Comparison of ENCODE assay signal across 17 mouse cellular contexts in the genomic region with DNA sequence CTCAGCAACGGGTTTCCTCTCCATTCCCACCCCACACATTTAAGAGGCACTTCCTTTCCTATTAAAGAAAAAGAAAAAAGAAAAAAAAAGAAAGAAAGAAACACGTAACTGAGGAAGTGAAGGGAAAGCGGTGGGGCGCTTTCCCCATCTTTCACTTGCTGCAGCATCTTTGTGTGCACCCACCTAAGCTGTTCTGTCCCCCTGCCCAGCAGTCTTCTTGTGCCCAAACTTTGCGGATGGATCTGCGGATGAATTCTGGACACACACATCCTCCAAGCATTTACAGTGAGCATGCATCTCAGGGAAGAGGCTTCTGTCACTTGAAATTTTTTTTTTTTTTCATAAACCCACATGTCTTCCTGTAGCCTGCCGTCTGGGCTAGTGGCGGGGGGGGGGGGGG. TPM values are rescaled to one million over a fixed set of nuclear protein-coding genes. Genes with fewer than 3 reads are reported as not detected.
DNase-seq lines count a peak whose midpoint lies in the region; ATAC-seq and TF ChIP-seq lines count a peak whose summit lies in the region.
"Had no signal": no experiment of that assay in that cellular context is flagged by ENCODE, and none has a peak within 500 bp of the region (broad histone marks: within the 10 kb centered on the region; RNA-seq: fewer than 3 reads in every experiment).

No protein-coding gene starts in this region.

- no peaks in the 10 kb centered on the region for H3K36me3 ChIP-seq in forebrain, embryonic 12.5 days (replicated peaks)
- H3K36me3 ChIP-seq in forebrain, embryonic 15.5 days = no peaks in the 10 kb centered on the region
- H3K36me3 ChIP-seq in kidney, postnatal 0 days (ENCODE audit: insufficient read depth, low read length) = no peaks in the 10 kb centered on the region
- H3K36me3 ChIP-seq in neural tube, embryonic 12.5 days = no peaks in the 10 kb centered on the region
- H3K36me3 ChIP-seq: heart, embryonic 15.5 days had no signal

- 0 out of 2 replicates have a peak overlapping the region, but pooled peaks have one; percentile 75 for H3K27ac ChIP-seq in forebrain, embryonic 12.5 days
- H3K27ac ChIP-seq in forebrain, embryonic 15.5 days (replicated peaks) = no peak overlapping the region
- H3K27ac ChIP-seq in kidney, postnatal 0 days = no peak overlapping the region
- H3K27ac ChIP-seq in neural tube, embryonic 12.5 days = no peak overlapping the region
- H3K27ac ChIP-seq: heart, embryonic 15.5 days; hindbrain, postnatal 0 days had no signal

- no peak for ATAC-seq in forebrain, embryonic 12.5 days (ENCODE audit: low FRiP score)
- no peak for ATAC-seq in forebrain, embryonic 15.5 days (replicated peaks)
- ATAC-seq in kidney, postnatal 0 days (replicated peaks; ENCODE audit: low FRiP score, low read depth) = no peak
- ATAC-seq in neural tube, embryonic 12.5 days (ENCODE audit: low FRiP score, low read depth) = no peak
- ATAC-seq: hindbrain, postnatal 0 days; Patski had no signal

- peak overlapping the region; percentile 13; the same call in 1 of the 2 replicates for H3K4me2 ChIP-seq in forebrain, embryonic 12.5 days
- H3K4me2 ChIP-seq in forebrain, embryonic 15.5 days (replicated peaks) = no peak overlapping the region
- peak overlapping the region; percentile 43; the same call in 1 of the 2 replicates for H3K4me2 ChIP-seq in kidney, postnatal 0 days (ENCODE audit: low read length)
- peak overlapping the region; percentile 45 for H3K4me2 ChIP-seq in neural tube, embryonic 12.5 days (replicated peaks)
- H3K4me2 ChIP-seq: heart, embryonic 15.5 days had no signal

- no peak overlapping the region for H3K4me3 ChIP-seq in forebrain, embryonic 12.5 days (replicated peaks)
- no peak overlapping the region for H3K4me3 ChIP-seq in forebrain, embryonic 15.5 days
- H3K4me3 ChIP-seq in kidney, postnatal 0 days (replicated peaks; ENCODE audit: low read depth, low read length) = no peak overlapping the region
- H3K4me3 ChIP-seq in neural tube, embryonic 12.5 days = no peak overlapping the region
- H3K4me3 ChIP-seq: heart, embryonic 15.5 days had no signal

- DNase-seq in kidney, postnatal 0 days (ENCODE audit: low spot score) = no peak
- no peak for DNase-seq in kidney, postnatal 10 days
- DNase-seq in embryo, embryonic 11 days = peak; percentile 50
- no peak for DNase-seq in ovary, postnatal 10 days (ENCODE audit: low spot score)
- no peak for DNase-seq in ovary, postnatal 14 days (ENCODE audit: low spot score)
- DNase-seq: cerebellum, adult 11-12 months; cerebellum, postnatal 36 days; kidney, postnatal 14 days; lung, postnatal 14 days had no signal

- H3K9ac ChIP-seq in forebrain, embryonic 12.5 days = no peak overlapping the region
- H3K9ac ChIP-seq in forebrain, embryonic 15.5 days (replicated peaks) = no peak overlapping the region
- no peak overlapping the region for H3K9ac ChIP-seq in kidney, postnatal 0 days (ENCODE audit: low read depth, low read length)
- H3K9ac ChIP-seq in neural tube, embryonic 12.5 days = no peak overlapping the region
- H3K9ac ChIP-seq: heart, embryonic 15.5 days had no signal

- no peak for TF ChIP-seq CTCF in kidney, postnatal 0 days (IDR thresholded peaks at IDR 0.05; ENCODE audit: low read depth)

- no peaks in the 10 kb centered on the region for H3K9me3 ChIP-seq in forebrain, embryonic 12.5 days
- no peaks in the 10 kb centered on the region for H3K9me3 ChIP-seq in forebrain, embryonic 15.5 days
- H3K9me3 ChIP-seq in kidney, postnatal 0 days (replicated peaks; ENCODE audit: low read length) = no peaks in the 10 kb centered on the region
- H3K9me3 ChIP-seq in neural tube, embryonic 12.5 days = no peaks in the 10 kb centered on the region
- H3K9me3 ChIP-seq: heart, embryonic 15.5 days had no signal

- peaks cover 27% of the 10 kb centered on the region for H3K4me1 ChIP-seq in forebrain, embryonic 12.5 days
- peaks cover 17% of the 10 kb centered on the region for H3K4me1 ChIP-seq in forebrain, embryonic 15.5 days
- peaks cover 6% of the 10 kb centered on the region; the same call in 1 of the 2 replicates for H3K4me1 ChIP-seq in kidney, postnatal 0 days (replicated peaks; ENCODE audit: insufficient read depth, low read length)
- H3K4me1 ChIP-seq in neural tube, embryonic 12.5 days = peaks cover 16% of the 10 kb centered on the region

- WGBS in forebrain, embryonic 12.5 days = under 1% methylated on average over 6 of the region's 8 CpGs
- under 1% methylated on average over 8 of the region's 8 CpGs for WGBS in forebrain, embryonic 15.5 days
- WGBS in kidney, postnatal 0 days = 16% methylated on average over 6 of the region's 8 CpGs
- WGBS in neural tube, embryonic 12.5 days = under 1% methylated on average over 8 of the region's 8 CpGs

- H3K27me3 ChIP-seq in forebrain, embryonic 12.5 days = peaks cover 82% of the 10 kb centered on the region
- peaks cover 70% of the 10 kb centered on the region for H3K27me3 ChIP-seq in forebrain, embryonic 15.5 days
- H3K27me3 ChIP-seq in kidney, postnatal 0 days (ENCODE audit: insufficient read depth, low read length) = peaks cover 65% of the 10 kb centered on the region
- H3K27me3 ChIP-seq in neural tube, embryonic 12.5 days (replicated peaks) = peaks cover 85% of the 10 kb centered on the region
- H3K27me3 ChIP-seq: Patski had no signal

RNA-seq across cellular contexts. Expression of a gene that starts 5.3 kb away (rescaled TPM):
- 2.6 and 4.2 TPM in 2 replicates for polyA plus RNA-seq in forebrain, embryonic 12.5 days (2016; fragmentation: Nextera tagmentation; extraction: Ambion mirVana)
- polyA plus RNA-seq in forebrain, embryonic 15.5 days (2015; fragmentation: Nextera tagmentation; extraction: Ambion mirVana) = 0.55 and 0.56 TPM in 2 replicates
- 2.4 and 3.4 TPM in 2 replicates for polyA plus RNA-seq in kidney, postnatal 0 days (2015; fragmentation: Nextera tagmentation; extraction: Ambion mirVana)
- 4.9 and 5.7 TPM in 2 replicates for polyA plus RNA-seq in neural tube, embryonic 12.5 days (2016; fragmentation: Nextera tagmentation; extraction: Ambion mirVana)
- polyA plus RNA-seq: heart, embryonic 15.5 days; liver, embryonic 16.5 days; spleen, adult 2 months had no signal

RNA-seq across cellular contexts. Expression of a gene that starts 42.5 kb away (rescaled TPM):
- 693 and 699 TPM in 2 replicates for polyA plus RNA-seq in forebrain, embryonic 12.5 days (2016; fragmentation: Nextera tagmentation; extraction: Ambion mirVana)
- 585 and 597 TPM in 2 replicates for polyA plus RNA-seq in forebrain, embryonic 15.5 days (2015; fragmentation: Nextera tagmentation; extraction: Ambion mirVana)
- polyA plus RNA-seq in kidney, postnatal 0 days (2015; fragmentation: Nextera tagmentation; extraction: Ambion mirVana) = 766 and 788 TPM in 2 replicates
- 648 and 669 TPM in 2 replicates for polyA plus RNA-seq in neural tube, embryonic 12.5 days (2016; fragmentation: Nextera tagmentation; extraction: Ambion mirVana)
